Mouse (Mus musculus) myocyte (in vitro differentiated cells): ENCODE results near the gene Nlrc4.

ENCODE experiments used
- POLR2A ChIP-seq: IDR thresholded peaks from one replicate; pipeline ENCODE4 v1.6.1; 2011; ENCODE audit warnings: low read depth, mild to moderate bottlenecking, control low read depth, moderate library complexity; ENCODE audit not compliant: insufficient read length
- REST ChIP-seq: IDR thresholded peaks from one replicate; pipeline ENCODE4 v1.6.1; 2011; ENCODE audit warnings: mild to moderate bottlenecking, control low read depth, moderate library complexity; ENCODE audit not compliant: insufficient read depth, insufficient read length
- TCF12 ChIP-seq: IDR thresholded peaks from one replicate; pipeline ENCODE4 v1.6.1; 2011; ENCODE audit warnings: mild to moderate bottlenecking, control low read depth; ENCODE audit not compliant: poor library complexity, insufficient read depth, severe bottlenecking

GRCm38 (mm10) chr17:74395383-74396065 is 63.4 kb downstream of the Nlrc4 start, which contains the start of gene Slc30a6:
- TF ChIP-seq POLR2A (peak; percentile 95), REST (no peak), TCF12 (no peak)
